Mouse (Mus musculus) mouse embryonic stem cell (cell line): ENCODE data around the gene Dscam.

Source experiments
- in situ Hi-C, 2 experiments: fragments of 300-500 bp; cut with MboI; formaldehyde crosslinking; loops; 1 replicate in 1 of 2; 3 replicates in 1 of 2; pipeline ENCODE4 v1.14.3; 2019 to 2020; ENCODE audit warnings: low sequenced_read_pairs in 2 of 2, low pct_unique_long_range_greater_than_20kb in 1 of 2, mixed read lengths in 1 of 2; ENCODE audit not compliant: unreplicated experiment in 1 of 2

Gene Dscam

DNA sequence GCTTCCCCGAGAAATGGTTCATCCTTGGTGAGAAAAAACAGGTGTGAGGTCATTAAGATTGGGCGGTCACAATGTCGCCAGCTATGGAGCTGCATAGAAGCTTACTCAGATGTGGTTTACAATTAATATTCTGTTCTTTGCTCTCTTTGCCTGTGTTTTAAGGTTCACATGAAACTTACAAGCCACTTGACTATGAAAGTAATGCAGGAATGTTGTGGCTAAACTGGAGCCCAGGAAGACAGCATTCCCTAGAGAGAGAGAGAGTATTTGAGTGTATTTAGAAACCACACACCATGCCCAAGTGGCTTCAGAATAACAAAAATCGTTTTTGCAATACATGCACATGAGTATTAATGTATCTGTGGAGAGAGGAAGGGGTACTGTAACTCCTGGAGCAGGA lies 174.7 kb downstream of the Dscam start:
- in situ Hi-C loops = no loop called here

DNA sequence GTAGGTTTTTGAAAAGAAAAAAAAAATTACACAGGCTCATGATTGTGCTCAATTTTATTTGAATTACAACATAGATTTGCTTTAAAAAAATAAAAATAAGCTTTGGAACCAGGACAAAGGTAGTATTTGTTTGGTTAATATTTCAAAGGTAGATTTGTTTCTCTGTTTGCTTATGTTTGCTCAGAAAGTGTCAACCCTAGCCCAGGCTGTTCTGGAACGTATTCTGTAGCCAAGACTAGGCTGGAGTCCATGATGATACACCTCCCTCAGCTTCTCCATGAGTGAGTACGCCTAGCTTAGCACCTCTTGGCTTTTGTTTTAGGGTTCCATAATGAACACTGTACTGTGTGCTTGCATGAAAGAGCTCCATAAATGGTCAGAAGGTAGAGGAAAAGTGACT lies 183.2 kb downstream of the Dscam start:
- in situ Hi-C loops = no loop called here

DNA sequence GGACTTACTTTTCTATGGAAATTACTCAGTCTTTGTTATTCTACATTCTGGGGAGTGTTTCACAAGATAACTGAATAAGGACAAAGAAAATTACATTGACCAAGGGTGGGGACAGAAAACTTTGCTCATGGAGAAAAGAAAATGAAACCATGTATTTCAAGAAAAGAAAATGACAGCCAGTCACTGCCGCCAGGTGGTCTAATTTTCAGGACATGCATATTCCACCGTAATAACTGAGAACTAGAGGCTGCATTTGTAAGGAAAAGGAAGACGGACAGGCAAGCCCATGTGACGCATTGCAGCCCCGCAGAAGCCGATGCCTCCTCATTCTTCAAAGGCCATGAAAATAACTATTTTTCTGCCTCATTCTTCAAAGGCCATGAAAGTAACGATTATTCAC lies 197.3 kb downstream of the Dscam start:
- in situ Hi-C loops = no loop called here

DNA sequence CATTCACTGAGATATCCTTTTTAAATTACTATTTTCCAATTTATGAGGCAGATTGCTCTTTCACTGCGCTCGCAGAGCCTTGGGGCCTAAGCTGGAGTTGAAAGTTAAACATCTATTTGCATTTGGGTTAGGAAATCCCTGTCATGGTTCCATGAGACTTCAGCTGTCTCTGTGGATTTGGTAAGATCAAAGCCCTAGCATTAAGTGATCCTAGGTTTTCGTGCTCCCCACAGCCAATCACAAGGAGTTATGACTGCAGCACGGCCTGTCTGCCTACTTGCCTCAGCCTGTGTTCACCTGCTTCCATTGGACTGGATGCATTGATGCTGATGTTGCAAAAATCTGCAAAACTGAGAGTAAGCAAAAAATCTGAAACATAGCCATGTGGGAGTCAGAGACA lies 198.8 kb downstream of the Dscam start:
- in situ Hi-C loops = no loop called here

DNA sequence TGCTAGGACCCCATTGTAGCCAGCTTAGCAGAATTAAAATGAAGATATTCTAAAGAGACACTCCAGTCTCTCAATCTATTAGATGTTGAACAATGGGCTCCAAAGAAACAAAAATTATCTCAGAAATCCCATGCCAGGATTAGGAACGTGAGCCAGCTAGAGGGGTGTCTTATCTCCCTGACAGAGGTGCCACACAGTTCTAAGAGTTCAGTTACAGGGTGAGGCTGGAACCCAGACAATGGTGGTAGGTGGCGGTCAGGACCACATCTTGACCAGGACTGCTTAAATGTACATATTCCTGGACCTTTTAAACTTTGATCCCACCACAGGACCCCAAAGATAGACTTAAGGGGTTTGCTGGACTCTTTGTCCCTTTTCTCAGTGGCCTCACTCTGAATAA lies 200.1 kb downstream of the Dscam start:
- in situ Hi-C loops = no loop called here

DNA sequence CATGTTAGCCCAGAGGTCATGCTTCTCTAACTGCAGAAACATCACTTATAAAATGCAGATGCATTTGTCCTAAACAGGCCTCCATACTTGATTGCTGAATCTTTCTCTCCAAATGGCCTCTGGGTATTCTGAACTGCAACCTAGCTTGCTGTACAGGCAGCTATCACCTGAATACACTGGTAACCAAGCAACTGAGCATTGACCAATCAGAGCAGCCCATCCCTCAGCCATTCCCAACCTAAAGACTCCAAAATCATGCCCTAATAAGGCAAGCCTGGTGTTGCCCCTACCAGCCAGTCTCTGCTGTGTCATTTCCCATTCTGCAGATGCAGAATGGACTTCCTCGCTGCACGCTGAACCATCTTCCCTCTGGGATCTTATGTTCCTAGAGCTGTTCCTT lies 200.9 kb downstream of the Dscam start:
- in situ Hi-C loops = no loop called here

DNA sequence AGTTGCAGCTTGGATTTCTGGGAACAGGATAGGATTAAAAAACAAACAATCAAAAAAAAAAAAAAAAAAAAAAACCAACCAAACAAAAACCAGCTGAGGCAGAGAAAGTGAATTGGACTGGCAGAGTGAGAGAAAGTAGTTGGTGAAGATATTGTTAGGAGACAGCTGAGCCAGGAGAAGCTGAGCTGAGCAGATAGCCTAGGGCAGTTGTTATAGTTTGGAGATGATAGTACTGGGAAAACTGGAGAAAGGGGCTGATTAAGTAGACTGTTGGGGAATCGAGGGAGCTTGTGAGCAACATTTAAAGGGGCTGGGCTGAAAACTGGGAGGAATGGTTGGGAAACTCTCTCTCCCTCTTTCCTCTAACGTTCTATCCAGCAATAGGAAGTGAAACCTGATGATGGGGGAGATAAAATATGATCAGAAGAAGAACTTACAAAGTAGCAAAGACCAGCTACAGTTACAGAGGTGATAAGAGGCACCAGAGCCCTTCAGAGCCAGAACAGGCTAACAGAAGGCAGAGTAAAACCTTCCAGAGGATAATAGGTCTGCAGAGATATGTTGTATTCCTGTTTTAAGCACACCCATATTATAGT lies 201.6 kb downstream of the Dscam start:
- in situ Hi-C loops = no loop called here

DNA sequence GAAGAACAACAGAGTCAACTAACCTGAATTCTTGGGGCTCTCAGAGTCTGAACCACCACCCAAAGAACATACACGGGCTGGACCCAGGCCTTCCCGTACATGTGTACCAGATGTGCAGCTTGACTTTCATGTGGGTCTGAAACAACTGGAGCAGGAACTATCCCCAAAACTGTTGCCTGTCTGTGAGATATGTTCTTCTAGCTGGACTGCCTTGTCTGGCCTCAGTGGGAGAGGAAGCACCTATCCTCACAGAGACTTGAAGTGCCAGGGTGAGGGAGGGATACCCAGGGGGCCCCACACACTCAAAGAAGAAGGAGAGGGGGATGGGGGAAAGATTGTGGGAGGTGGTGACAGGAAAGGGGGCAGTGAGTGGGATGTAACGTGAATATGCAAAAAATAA lies 210.9 kb downstream of the Dscam start:
- in situ Hi-C loops = no loop called here

DNA sequence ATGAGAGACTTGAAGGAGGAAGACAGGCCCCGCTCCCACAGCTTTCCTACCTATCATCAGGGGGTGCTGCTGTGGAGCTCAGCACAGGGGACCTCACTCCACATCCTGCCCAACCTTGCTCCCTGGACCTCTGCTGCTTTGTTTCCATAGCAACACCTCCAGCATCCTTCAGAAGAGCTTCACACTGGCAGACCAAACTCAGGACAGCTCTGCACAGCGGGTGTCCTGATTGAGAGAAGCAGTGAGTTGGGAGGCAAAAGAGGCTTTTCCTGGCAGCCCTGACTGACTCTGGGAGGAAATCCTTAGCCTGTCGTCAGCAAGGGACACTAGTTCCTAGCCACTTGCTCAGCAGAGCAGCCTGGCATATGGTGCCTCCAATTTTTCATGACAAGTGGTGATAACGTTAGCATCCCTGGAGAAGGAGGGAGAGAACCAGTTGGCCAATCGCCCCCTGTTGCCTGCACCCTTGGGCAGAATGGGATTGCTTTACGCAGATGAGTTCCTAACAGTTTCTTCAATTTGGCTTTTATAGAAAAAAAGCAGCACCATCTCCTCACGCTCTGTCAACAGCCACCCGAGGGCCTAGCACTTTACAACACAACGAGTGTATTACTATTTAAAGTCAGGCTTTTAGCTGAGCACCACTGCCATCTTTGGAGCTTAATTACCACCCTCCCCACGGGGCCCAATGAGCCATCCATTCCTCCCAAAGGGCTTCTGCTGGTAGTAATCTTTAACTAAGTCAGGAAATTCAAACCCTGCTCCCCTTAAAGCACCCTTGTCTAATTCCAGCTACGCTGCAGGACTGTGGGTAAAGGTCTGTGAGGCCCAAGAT lies 224.9 kb downstream of the Dscam start:
- in situ Hi-C loops = no loop called here

DNA sequence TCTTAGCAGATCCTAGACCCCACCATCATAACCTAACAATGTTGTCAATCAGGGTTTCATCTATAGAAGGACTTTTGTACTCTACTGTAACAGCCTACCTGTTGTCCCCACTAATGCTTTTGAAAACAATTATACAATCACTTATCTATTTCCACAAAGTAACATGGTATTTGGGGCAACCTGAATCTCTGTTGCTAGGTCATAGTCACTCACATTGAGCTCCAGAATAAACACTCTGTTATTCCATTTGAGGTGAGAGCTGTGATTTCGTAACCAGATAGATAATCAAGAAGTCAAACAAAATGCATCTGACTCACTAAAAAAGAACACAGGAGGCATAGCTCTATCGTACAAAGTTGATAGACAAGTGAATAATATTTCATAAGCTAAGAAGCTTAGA lies 226.9 kb downstream of the Dscam start:
- in situ Hi-C loops = no loop called here

DNA sequence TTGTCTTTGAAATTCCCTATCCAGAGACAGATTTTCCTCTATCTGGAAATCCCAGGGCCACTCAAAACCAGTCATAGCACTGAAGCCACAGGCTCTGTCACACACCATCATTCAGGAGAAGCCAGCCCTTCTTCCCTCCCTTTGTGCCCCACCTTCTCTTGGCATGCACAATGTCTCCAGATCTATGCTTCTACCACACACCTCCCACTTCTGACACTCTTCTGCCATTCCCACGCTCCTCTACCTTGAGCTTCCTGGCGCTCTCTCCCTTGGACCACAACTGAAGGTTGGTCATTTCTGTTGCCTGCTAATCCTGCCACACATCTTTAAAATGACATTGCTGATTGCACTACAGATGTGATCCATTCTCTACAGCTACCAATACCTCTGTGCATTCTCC lies 235.8 kb downstream of the Dscam start:
- in situ Hi-C loops = no loop called here

DNA sequence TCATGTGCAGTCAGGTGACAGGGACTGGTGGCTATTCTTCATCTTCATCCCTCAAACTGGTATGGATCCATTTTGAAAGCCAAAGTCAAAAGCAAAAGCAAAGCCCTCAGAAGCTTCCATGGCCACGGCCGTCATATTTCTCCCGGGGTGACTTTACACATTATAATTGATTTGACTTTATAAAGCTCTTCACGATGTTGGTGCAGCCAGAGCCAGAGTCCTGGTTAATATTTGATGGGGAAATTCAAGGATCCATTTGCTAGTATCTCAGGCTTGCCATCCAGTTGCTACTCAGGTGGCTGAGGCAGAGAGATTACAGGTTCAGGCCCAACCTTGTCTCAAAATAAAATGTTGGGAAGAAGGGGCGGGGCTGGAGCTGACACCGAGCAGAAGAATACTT lies 238.3 kb downstream of the Dscam start:
- in situ Hi-C loops = no loop called here

DNA sequence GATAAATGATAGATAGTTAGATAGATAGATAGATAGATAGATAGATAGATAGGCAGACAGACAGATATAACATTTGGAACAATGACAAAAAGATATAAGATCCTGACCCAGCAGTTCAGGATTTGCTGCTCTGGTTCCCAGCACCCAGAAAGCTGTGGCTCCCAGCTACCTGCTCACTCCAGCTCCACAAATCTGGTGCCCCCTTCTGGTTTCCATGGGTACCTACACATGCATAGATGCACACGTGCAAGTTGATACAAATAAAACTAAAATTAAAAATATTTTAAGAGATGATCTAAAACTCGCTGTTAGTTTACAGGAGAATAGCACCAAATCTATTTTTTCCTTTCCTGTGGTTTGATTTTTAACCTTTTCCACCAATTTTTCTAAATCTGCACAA lies 238.8 kb downstream of the Dscam start:
- in situ Hi-C loops = no loop called here

DNA sequence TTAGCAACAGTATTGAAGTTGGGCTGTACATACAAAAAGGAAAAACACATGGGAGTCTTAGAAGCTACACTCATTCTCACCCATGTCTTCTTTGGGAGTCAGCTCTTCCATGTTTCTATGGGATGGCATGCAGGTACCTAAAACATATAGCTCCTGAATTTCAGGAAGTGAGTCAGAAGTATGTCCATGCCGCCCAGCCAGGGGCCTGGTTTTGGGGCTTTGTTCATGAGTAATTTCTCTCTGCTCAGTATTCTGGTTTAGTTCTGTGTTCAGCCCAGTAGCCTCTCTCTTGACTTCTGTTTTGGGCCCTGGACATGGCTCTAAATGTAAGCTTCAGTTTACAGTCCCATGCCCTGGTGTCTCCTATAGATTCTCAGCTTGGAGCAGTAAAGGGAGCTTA lies 242.5 kb downstream of the Dscam start:
- in situ Hi-C loops = no loop called here

DNA sequence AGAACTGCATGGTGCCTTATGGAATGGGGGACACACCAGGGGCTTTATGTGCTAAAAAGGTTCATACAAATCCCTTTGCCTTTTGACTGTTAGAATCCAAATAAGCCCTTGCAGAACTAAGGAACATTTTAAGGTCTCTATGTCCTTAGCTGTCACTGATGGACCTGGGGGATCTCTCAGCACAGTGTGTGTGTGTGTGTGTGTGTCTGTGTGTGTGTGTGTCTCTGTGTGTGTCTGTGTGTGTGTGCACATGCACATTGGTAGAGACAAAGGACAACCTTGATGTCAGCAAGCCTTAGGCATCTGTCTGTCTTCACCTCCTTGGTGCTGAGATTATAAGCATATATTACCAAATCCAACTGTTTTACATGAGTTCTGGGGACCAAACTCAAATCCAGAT lies 243.1 kb downstream of the Dscam start:
- in situ Hi-C loops = no loop called here

DNA sequence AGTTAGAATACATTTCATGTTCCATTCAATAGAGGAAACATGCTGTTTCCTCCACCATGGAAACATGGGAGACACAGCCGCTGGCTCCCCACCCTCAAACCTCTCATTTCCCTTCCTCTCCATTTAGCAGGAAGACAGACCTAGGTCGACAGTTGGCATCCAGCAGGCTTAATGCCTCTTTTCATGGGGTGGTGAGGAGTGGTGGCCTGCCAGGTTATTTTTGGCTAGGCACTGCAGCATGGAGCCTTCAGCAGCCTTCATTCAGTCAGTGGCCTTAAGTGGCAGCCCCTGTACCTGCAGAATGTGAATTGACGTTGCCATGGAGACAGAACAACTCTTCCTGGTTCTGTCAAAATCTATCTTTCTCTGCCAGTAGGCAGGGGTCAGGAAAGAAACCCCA lies 243.6 kb downstream of the Dscam start:
- in situ Hi-C loops = no loop called here

DNA sequence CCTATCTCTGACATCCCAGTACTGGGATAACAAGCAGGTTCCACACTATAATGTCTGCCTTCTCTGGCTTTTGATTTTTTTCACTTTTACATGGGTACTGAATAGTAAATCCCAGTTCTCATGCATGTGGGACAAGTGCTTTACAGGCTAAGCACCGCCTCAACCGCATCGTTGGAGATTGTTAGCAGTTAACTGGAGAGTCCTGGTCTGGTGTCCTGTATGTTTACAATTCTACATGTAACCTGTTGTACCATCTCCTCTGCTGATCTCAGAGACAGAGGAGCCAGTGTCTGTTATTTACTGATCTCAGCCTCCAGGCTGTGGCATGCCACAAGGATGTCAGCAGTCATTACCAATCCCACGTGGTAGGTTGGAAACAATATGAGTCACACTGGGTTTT lies 246.6 kb downstream of the Dscam start:
- in situ Hi-C loops = no loop called here

DNA sequence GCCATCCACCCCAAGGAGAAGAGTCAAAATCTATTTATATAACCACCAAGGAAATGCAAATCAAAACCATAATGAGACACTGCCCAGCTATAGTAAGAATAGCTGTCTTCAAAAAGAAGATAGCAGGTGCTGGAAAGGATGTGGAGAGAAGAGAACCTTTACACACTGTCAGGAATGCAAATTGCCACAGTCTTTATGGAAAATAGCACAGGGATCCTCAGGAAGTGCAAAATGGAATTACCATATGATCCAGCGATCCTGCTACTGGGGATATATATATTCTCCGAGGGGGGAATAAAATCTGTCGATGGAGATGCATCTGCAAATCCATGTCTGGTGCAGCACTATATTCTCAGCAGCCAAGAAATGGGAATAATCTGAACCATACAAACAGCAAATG lies 256.1 kb downstream of the Dscam start:
- in situ Hi-C loops = no loop called here

DNA sequence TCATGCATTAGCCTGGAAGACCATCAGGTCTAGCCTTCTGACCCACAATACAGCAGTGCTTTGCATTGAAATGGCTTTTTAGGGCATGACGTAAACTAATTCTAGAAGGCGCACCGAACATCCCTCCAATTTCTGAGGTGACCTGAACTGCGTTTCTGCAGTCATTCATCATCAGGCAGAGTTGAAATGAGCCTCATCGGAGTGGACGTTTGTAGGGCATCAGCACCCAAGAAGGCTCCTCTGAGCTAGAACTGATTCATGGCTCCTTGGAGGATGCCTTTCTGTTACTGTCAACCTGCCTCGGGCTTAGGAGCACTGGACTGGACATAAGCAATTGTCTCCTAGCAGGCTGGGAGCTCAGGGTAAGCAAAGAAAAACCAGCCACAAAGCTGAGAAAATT lies 257.7 kb downstream of the Dscam start:
- in situ Hi-C loops = no loop called here

DNA sequence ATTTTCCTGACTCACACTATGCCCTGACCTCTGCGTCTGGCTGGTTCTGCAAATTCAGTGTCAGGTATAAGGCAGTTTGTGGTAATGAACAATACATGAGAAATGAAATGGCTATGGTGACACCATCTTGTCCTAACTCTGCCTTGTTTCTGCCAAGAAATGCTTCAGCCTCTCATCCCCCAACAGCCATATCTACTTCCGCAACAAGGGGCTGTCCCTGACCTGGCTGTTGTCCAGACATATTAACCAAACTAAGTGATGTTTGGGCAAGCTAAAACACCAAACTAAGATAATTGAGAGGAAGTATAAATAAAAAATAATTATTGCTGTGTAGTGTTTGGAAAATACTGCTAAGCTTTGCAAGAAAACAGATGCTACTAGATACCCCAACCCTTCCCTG lies 258.4 kb downstream of the Dscam start:
- in situ Hi-C loops = no loop called here
